Mouse (Mus musculus): ENCODE data around the gene Usp10. TPM values are rescaled to one million over a fixed set of nuclear protein-coding genes. Genes with fewer than 3 reads are reported as not detected.

The Usp10 gene
- polyA plus RNA-seq, 1 experiment from 2014 or later, result 90.5 TPM

DNA sequence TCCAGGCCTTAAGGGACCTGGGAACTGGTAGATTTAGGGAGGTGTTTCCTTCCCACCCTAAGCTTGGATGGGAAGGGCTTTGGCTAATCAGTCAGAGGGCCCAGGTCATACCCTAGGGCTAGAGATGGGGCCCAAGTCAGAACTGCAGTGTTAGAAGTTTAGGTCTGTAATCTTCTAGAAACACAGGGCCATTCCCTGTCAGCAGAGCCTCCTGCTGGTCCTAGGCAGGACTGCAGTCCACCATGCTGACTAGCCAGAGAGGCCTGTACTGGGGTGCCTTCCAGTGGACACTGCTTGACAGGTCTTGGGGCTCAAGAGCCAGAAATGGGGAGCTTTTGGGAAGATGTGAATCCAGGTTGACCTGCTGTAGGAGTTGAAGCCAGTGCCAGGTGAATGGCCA lies 73.9 kb downstream of the Usp10 start:
- Histone ChIP-seq H3K9ac (ENCODE audit: low read depth, low read length) (no peak overlapping the region), H3K4me2 (ENCODE audit: low read depth, low read length) (no peak overlapping the region), H3K27ac (replicated peaks; ENCODE audit: low read depth, low read length) (no peak overlapping the region), H3K4me1 (ENCODE audit: control insufficient read depth, insufficient read depth, low read length) (no peaks in the 10 kb centered on the region), H3K4me3 (ENCODE audit: low read depth, low read length) (no peak overlapping the region), H3K27me3 (replicated peaks; ENCODE audit: control insufficient read depth, insufficient read depth, low read length) (no peaks in the 10 kb centered on the region), H3K9me3 (ENCODE audit: control insufficient read depth, low read length) (no peaks in the 10 kb centered on the region), H3K36me3 (ENCODE audit: control insufficient read depth, insufficient read depth, low read length) (no peaks in the 10 kb centered on the region)
- DNase-seq (ENCODE audit: low spot score) (no peak), ATAC-seq (ENCODE audit: low read depth) (no peak)

DNA sequence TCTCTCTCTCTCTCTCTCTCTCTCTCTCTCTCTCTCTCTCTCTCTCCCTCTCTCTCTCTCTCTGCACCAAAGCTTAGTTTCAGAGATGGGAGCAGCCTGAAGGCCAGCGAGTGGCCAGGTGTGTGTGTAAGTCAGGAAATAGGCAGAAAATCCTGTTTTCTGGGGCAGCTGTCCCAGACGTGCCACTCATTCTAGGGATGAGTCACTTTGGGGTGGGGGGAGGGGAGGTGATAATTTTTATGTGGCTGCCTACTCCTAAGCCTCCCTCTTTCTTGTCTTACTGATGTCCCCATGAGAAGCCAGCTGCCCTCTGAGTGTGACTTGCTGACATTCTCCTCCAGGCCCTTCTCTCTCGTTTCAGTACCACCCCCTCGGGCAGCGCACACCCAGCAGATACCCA lies 76.0 kb downstream of the Usp10 start:
- DNase-seq (ENCODE audit: low spot score) (no peak), ATAC-seq (ENCODE audit: low read depth) (no peak)
- H3K27ac ChIP-seq (replicated peaks; ENCODE audit: low read depth, low read length), result no peak overlapping the region
- H3K9ac ChIP-seq (ENCODE audit: low read depth, low read length), result no peak overlapping the region
- no peaks in the 10 kb centered on the region for H3K36me3 ChIP-seq (ENCODE audit: control insufficient read depth, insufficient read depth, low read length)
- H3K4me3 ChIP-seq (ENCODE audit: low read depth, low read length), result no peak overlapping the region
- H3K4me1 ChIP-seq (ENCODE audit: control insufficient read depth, insufficient read depth, low read length), result no peaks in the 10 kb centered on the region
- WGBS, result 59% methylated on average over 5 of the region's 5 CpGs
- no peak overlapping the region for H3K4me2 ChIP-seq (ENCODE audit: low read depth, low read length)
- no peaks in the 10 kb centered on the region for H3K9me3 ChIP-seq (ENCODE audit: control insufficient read depth, low read length)
- no peaks in the 10 kb centered on the region for H3K27me3 ChIP-seq (replicated peaks; ENCODE audit: control insufficient read depth, insufficient read depth, low read length)

- Histone ChIP-seq H3K9me3 (ENCODE audit: control insufficient read depth, low read length) (no peaks in the 10 kb centered on the region), H3K4me3 (ENCODE audit: low read depth, low read length) (no peak overlapping the region), H3K9ac (ENCODE audit: low read depth, low read length) (no peak overlapping the region), H3K36me3 (ENCODE audit: control insufficient read depth, insufficient read depth, low read length) (no peaks in the 10 kb centered on the region), H3K4me2 (ENCODE audit: low read depth, low read length) (no peak overlapping the region), H3K27ac (replicated peaks; ENCODE audit: low read depth, low read length) (no peak overlapping the region), H3K4me1 (ENCODE audit: control insufficient read depth, insufficient read depth, low read length) (no peaks in the 10 kb centered on the region), H3K27me3 (replicated peaks; ENCODE audit: control insufficient read depth, insufficient read depth, low read length) (0 out of 2 replicates have a peak, but pooled peaks cover 4% of the 10 kb centered on the region)
- ATAC-seq (ENCODE audit: low read depth) (no peak), DNase-seq (ENCODE audit: low spot score) (no peak)
- 71% methylated on average over 15 of the region's 15 CpGs for WGBS
Observed at GRCm38 (mm10) chr8:119988087-119988486, 77.9 kb downstream of the Usp10 start.

- WGBS, result 0% methylated on average over 24 of the region's 25 CpGs
- Histone ChIP-seq H3K9me3 (ENCODE audit: control insufficient read depth, low read length) (no peaks in the 10 kb centered on the region), H3K27me3 (replicated peaks; ENCODE audit: control insufficient read depth, insufficient read depth, low read length) (peaks cover 12% of the 10 kb centered on the region; the same call in 1 of the 2 replicates), H3K4me1 (ENCODE audit: control insufficient read depth, insufficient read depth, low read length) (peaks cover 16% of the 10 kb centered on the region), H3K4me3 (ENCODE audit: low read depth, low read length) (peak within 1 kb of the TSS; percentile 31), H3K36me3 (ENCODE audit: control insufficient read depth, insufficient read depth, low read length) (no peaks in the 10 kb centered on the region), H3K27ac (replicated peaks; ENCODE audit: low read depth, low read length) (no peak within 1 kb of the TSS), H3K4me2 (ENCODE audit: low read depth, low read length) (peak within 1 kb of the TSS; percentile 57), H3K9ac (ENCODE audit: low read depth, low read length) (peak within 1 kb of the TSS; percentile 32; the same call in 1 of the 2 replicates)
- ATAC-seq (ENCODE audit: low read depth) (peak; percentile 94), DNase-seq (ENCODE audit: low spot score) (peak; percentile 96)
Observed at GRCm38 (mm10) chr8:119992249-119992648, 82.1 kb downstream of the Usp10 start, which contains the start of gene Crispld2. Gene Crispld2 (plus strand): TSS chr8:119992438.

GRCm38 (mm10) chr8:119994114-119994513 lies 84.0 kb downstream of the Usp10 start:
- H3K9me3 ChIP-seq (ENCODE audit: control insufficient read depth, low read length), result no peaks in the 10 kb centered on the region
- 26% methylated on average over 6 of the region's 7 CpGs for WGBS
- no peak overlapping the region for H3K4me3 ChIP-seq (ENCODE audit: low read depth, low read length)
- H3K27ac ChIP-seq (replicated peaks; ENCODE audit: low read depth, low read length), result no peak overlapping the region
- H3K4me2 ChIP-seq (ENCODE audit: low read depth, low read length), result peak overlapping the region; percentile 28
- peaks cover 12% of the 10 kb centered on the region; the same call in 1 of the 2 replicates for H3K27me3 ChIP-seq (replicated peaks; ENCODE audit: control insufficient read depth, insufficient read depth, low read length)
- no peak for DNase-seq (ENCODE audit: low spot score)
- H3K9ac ChIP-seq (ENCODE audit: low read depth, low read length), result no peak overlapping the region
- no peak for ATAC-seq (ENCODE audit: low read depth)
- no peaks in the 10 kb centered on the region for H3K36me3 ChIP-seq (ENCODE audit: control insufficient read depth, insufficient read depth, low read length)
- peaks cover 16% of the 10 kb centered on the region for H3K4me1 ChIP-seq (ENCODE audit: control insufficient read depth, insufficient read depth, low read length)

DNA sequence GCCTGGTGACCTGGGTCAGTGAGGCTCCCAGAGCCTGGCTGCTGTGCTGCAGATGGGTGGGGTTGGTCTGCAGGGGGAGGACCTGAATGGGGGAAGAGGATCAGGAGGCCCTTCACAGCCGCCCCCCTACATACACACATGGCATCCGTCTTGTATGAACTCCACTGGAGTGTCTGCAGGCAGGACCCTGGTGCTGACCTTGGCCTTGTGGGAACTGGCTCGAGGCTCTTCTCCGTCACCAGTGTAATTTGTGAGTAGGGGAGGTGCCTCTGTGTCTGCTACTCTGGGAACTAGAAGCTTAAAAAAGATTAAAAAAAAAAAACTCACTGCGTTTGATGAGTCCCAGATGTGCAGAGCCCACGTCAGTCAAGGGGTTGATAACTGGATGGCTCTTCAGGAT lies 84.4 kb downstream of the Usp10 start:
- Histone ChIP-seq H3K36me3 (ENCODE audit: control insufficient read depth, insufficient read depth, low read length) (no peaks in the 10 kb centered on the region), H3K4me3 (ENCODE audit: low read depth, low read length) (no peak overlapping the region), H3K4me1 (ENCODE audit: control insufficient read depth, insufficient read depth, low read length) (peaks cover 16% of the 10 kb centered on the region), H3K27me3 (replicated peaks; ENCODE audit: control insufficient read depth, insufficient read depth, low read length) (peaks cover 12% of the 10 kb centered on the region; the same call in 1 of the 2 replicates), H3K9me3 (ENCODE audit: control insufficient read depth, low read length) (no peaks in the 10 kb centered on the region), H3K27ac (replicated peaks; ENCODE audit: low read depth, low read length) (no peak overlapping the region), H3K4me2 (ENCODE audit: low read depth, low read length) (peak overlapping the region; percentile 28), H3K9ac (ENCODE audit: low read depth, low read length) (no peak overlapping the region)
- 27% methylated on average over 6 of the region's 6 CpGs for WGBS
- ATAC-seq (ENCODE audit: low read depth), result no peak
- no peak for DNase-seq (ENCODE audit: low spot score)

DNA sequence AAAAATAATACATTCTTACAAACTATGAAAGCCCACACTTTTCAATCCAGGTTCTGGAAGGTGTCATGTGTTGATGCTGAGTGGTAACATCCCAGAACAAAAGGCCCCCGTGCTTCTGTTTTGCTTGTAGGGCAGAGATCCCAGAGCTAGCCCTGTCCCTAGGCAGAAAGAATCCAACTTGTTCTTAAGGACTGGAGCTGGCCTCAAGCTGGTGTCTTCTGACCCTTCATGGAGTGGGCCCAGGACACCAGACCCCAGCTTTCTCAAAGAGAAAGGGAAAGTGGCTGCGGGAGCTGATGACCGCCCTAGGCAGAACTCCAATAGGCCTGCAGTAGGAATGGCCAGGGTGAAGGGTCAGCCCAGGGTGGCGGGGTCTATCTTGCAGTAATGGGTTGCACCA lies 87.1 kb downstream of the Usp10 start:
- H3K4me3 ChIP-seq (ENCODE audit: low read depth, low read length), result no peak overlapping the region

DNA sequence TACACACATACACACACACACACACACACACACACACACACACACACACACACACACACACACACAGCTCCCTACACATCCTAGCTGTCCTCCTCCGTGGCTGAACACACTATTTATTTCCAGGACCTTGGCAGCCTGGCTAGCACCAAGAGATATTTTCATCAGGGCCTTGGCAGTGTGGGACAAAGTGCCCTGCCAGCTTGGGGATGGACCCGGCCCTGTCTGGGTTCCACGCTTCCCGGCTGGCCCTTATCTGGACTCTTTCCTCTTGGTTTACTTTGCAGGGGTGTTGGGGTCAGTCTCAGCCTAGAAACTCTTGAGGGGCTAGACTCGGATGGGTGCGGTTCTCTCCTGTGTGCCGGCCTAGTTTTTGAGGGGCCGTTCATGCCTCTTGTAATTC lies 90.3 kb downstream of the Usp10 start:
- no peak for ATAC-seq (ENCODE audit: low read depth)
- H3K27ac ChIP-seq (replicated peaks; ENCODE audit: low read depth, low read length), result no peak overlapping the region
- H3K27me3 ChIP-seq (replicated peaks; ENCODE audit: control insufficient read depth, insufficient read depth, low read length), result no peaks in the 10 kb centered on the region
- no peak overlapping the region for H3K4me3 ChIP-seq (ENCODE audit: low read depth, low read length)
- no peak overlapping the region for H3K4me2 ChIP-seq (ENCODE audit: low read depth, low read length)
- no peaks in the 10 kb centered on the region for H3K9me3 ChIP-seq (ENCODE audit: control insufficient read depth, low read length)
- 59% methylated on average over 8 of the region's 8 CpGs for WGBS
- H3K36me3 ChIP-seq (ENCODE audit: control insufficient read depth, insufficient read depth, low read length), result no peaks in the 10 kb centered on the region
- DNase-seq (ENCODE audit: low spot score), result no peak
- no peak overlapping the region for H3K9ac ChIP-seq (ENCODE audit: low read depth, low read length)
- 0 out of 2 replicates have a peak, but pooled peaks cover 8% of the 10 kb centered on the region for H3K4me1 ChIP-seq (ENCODE audit: control insufficient read depth, insufficient read depth, low read length)

More for the DNA sequence above, 87.1 kb downstream of the Usp10 start:
- no peak overlapping the region for H3K9ac ChIP-seq (ENCODE audit: low read depth, low read length)
- ATAC-seq (ENCODE audit: low read depth) (no peak), DNase-seq (ENCODE audit: low spot score) (no peak)
- H3K4me2 ChIP-seq (ENCODE audit: low read depth, low read length), result no peak overlapping the region
- peaks cover 16% of the 10 kb centered on the region for H3K4me1 ChIP-seq (ENCODE audit: control insufficient read depth, insufficient read depth, low read length)
- 84% methylated on average over 4 of the region's 4 CpGs for WGBS
- H3K27me3 ChIP-seq (replicated peaks; ENCODE audit: control insufficient read depth, insufficient read depth, low read length), result peaks cover 12% of the 10 kb centered on the region; the same call in 1 of the 2 replicates
- no peaks in the 10 kb centered on the region for H3K9me3 ChIP-seq (ENCODE audit: control insufficient read depth, low read length)
- no peak overlapping the region for H3K27ac ChIP-seq (replicated peaks; ENCODE audit: low read depth, low read length)
- no peaks in the 10 kb centered on the region for H3K36me3 ChIP-seq (ENCODE audit: control insufficient read depth, insufficient read depth, low read length)

GRCm38 (mm10) chr8:120001712-120002111 lies 91.6 kb downstream of the Usp10 start:
- Histone ChIP-seq H3K27ac (replicated peaks; ENCODE audit: low read depth, low read length) (no peak overlapping the region), H3K4me1 (ENCODE audit: control insufficient read depth, insufficient read depth, low read length) (0 out of 2 replicates have a peak, but pooled peaks cover 8% of the 10 kb centered on the region), H3K4me2 (ENCODE audit: low read depth, low read length) (no peak overlapping the region), H3K9me3 (ENCODE audit: control insufficient read depth, low read length) (no peaks in the 10 kb centered on the region), H3K27me3 (replicated peaks; ENCODE audit: control insufficient read depth, insufficient read depth, low read length) (no peaks in the 10 kb centered on the region), H3K4me3 (ENCODE audit: low read depth, low read length) (no peak overlapping the region), H3K36me3 (ENCODE audit: control insufficient read depth, insufficient read depth, low read length) (no peaks in the 10 kb centered on the region), H3K9ac (ENCODE audit: low read depth, low read length) (no peak overlapping the region)
- ATAC-seq (ENCODE audit: low read depth) (no peak), DNase-seq (ENCODE audit: low spot score) (no peak)
- WGBS, result 71% methylated on average over 7 of the region's 7 CpGs
